Mouse (Mus musculus) heart, postnatal 25 days (tissue): Measurements from ENCODE around the gene Lrfn2. TPM values are rescaled to one million over a fixed set of nuclear protein-coding genes. Genes with fewer than 3 reads are reported as not detected.

Experiments
- DNase-seq: peaks from one replicate; pipeline ENCODE4 v3.0.0; 2022; ENCODE audit warnings: low spot score
- intact Hi-C: fragments of 180-260 bp; cut with DNase I; formaldehyde crosslinking; loops from one replicate; pipeline ENCODE4 v1.15.1; 2025
- microRNA-seq: library from miRNA; unstranded; fragments of <30 nt; microRNA quantifications from one replicate; pipeline ENCODE4 v1.2.0, GENCODE M21; 2022
- total RNA-seq, 2 experiments: library from RNA; stranded (reverse); gene quantifications; 2 replicates each; pipeline ENCODE4 v1.2.3; 2021

Gene Lrfn2
- total RNA-seq, 2 experiments from 2014 or later = 0.48 to 0.70 TPM

DNA sequence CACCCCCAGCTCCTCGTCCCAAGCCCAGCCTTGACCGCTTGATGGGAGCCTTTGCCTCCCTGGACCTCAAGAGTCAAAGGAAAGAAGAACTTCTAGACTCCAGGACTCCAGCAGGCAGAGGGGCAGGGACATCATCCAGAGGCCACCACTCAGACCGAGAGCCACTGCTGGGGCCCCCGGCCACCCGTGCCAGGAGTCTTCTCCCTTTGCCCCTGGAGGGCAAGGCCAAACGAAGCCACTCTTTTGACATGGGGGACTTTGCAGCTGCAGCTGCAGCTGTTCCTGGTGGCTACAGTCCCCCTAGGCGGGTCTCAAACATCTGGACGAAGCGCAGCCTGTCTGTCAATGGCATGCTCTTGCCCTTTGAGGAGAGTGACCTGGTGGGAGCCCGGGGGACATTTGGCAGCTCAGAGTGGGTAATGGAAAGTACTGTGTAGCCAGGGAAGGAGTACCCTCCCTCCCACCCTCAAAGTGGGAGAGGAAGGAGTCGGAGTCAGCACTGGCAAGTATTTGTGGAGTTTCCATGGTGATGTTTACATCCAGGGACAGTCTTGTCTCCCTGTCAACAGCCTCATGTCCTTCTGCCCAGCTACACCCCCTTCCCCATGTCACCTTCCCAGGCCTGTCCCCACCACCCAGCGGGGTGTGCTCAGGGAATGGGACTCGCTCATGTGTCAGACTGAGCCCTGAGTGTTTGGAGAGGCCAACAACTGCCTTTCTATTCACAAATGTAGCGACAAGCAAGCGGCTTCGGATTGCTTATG lies 164.8 kb downstream of the Lrfn2 start:
- DNase-seq = no peak
- intact Hi-C loops = no loop called here

DNA sequence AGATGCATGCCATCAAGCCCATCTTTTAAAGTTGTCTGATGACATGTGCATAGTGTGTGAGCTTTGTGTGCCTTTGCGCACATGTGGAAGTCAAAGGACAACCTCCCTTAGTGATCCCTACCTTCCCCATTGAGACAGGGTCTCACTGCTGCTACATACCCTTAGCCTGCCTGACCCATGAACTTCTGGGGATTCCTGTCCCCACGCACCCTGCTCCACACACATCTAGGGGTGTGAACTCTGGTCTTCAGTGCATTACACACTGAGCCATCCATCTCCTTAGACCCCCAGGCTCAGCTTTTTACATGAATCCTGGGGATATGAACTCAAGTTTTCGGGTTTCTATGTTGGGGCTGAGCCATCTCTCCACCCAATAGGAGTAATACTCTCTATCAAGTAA lies 179.2 kb downstream of the Lrfn2 start:
- no peak for DNase-seq
- intact Hi-C loops = no loop called here

- no peak for DNase-seq
- intact Hi-C loops = no loop called here
Observed at GRCm38 (mm10) chr17:49111911-49112310, 179.7 kb downstream of the Lrfn2 start.

DNA sequence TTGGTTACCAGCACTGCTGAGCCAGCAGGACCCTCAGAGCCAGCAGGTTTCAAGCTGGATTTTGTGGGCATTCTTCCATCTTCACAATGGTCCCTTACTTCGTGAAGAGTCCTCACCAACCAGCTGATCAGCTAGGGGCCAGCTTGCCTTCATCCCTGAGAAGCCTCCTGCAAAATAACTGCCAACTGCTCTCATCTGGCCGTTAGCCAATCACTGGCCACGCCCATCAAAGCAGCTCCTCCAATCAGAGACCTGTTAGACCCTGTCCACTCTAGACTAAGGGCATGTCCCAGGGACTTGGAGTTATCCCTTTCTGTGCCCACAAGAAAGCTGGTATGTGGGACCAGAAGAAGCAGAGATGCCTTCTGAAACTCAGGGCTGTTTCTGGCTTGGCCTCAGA lies 181.2 kb downstream of the Lrfn2 start:
- intact Hi-C loops = no loop called here
- no peak for DNase-seq

DNA sequence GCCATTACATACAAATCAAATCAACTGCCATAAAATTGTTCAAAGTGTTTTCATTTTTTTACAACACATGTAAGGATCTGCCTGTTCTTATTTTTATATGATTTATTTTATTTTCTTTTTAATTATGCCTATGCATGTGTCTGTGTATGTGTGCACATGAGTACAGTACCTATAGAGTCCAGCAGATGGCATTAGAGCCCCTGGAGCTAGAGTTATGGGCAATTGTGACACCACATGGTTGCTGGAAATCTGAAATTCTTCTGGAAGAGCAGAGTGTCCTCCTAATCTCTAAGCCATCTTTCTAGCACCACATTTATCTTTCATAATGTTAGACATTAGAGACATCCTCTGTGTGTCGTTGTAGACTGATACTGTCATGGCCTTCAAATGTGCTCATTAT lies 192.0 kb downstream of the Lrfn2 start:
- intact Hi-C loops = no loop called here
- DNase-seq = no peak

DNA sequence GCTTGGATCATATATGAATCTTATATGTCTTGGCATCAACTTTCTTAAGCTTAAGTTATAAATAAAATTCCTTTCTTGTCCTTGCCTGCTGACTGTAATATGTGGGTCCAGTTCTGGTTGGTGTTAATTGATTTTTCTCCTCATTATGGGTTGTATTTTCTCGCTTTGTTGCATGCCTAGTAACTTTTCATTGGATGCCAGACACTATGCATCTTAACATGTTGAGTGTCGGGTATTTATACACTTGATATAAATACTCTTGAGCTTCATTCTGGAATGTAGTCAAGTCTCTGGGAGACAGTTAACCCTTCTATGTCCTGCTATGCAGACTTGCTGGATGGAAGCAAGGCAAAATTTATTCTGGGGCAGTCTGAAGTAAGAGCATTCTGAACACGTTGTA lies 192.5 kb downstream of the Lrfn2 start:
- no peak for DNase-seq
- intact Hi-C loops = no loop called here

Small RNA genes within 50 kb of the gene (microRNA-seq; reads per million reads assigned to microRNA genes)
- gene Gm44304 = not detected
